Mouse (Mus musculus): ENCODE results near the gene Trpc7. TPM values are rescaled to one million over a fixed set of nuclear protein-coding genes. Genes with fewer than 3 reads are reported as not detected.

Trpc7 gene
- 0.05 and 0.31 TPM in 2 replicates for polyA plus RNA-seq (2014; fragmentation: Nextera tagmentation; extraction: Ambion mirVana)

GRCm38 (mm10) chr13:56895893-56896292, at the start of gene Trpc7:
Trpc7 (minus strand) TSS chr13:56895993.
- H3K9me3 ChIP-seq (ENCODE audit: control insufficient read depth, low read length): no peaks in the 10 kb centered on the region
- H3K4me1 ChIP-seq (ENCODE audit: control insufficient read depth, insufficient read depth, low read length): no peaks in the 10 kb centered on the region
- no peaks in the 10 kb centered on the region for H3K27me3 ChIP-seq (replicated peaks; ENCODE audit: control insufficient read depth, insufficient read depth, low read length)
- no peak within 1 kb of the TSS for H3K27ac ChIP-seq (replicated peaks; ENCODE audit: low read depth, low read length)
- no peaks in the 10 kb centered on the region for H3K36me3 ChIP-seq (ENCODE audit: control insufficient read depth, insufficient read depth, low read length)
- no peak within 1 kb of the TSS for H3K9ac ChIP-seq (ENCODE audit: low read depth, low read length)
- 82% methylated on average over 3 of the region's 3 CpGs for whole genome bisulfite sequencing
- no peak within 1 kb of the TSS for H3K4me2 ChIP-seq (ENCODE audit: low read depth, low read length)
- H3K4me3 ChIP-seq (ENCODE audit: low read depth, low read length): no peak within 1 kb of the TSS
- no peak for ATAC-seq (ENCODE audit: low read depth)
- no peak for DNase-seq (ENCODE audit: low spot score)

- Histone ChIP-seq H3K4me1 (ENCODE audit: control insufficient read depth, insufficient read depth, low read length) (no peaks in the 10 kb centered on the region), H3K36me3 (ENCODE audit: control insufficient read depth, insufficient read depth, low read length) (no peaks in the 10 kb centered on the region), H3K27ac (replicated peaks; ENCODE audit: low read depth, low read length) (no peak overlapping the region), H3K4me3 (ENCODE audit: low read depth, low read length) (no peak overlapping the region), H3K27me3 (replicated peaks; ENCODE audit: control insufficient read depth, insufficient read depth, low read length) (no peaks in the 10 kb centered on the region), H3K9me3 (ENCODE audit: control insufficient read depth, low read length) (0 out of 2 replicates have a peak, but pooled peaks cover 5% of the 10 kb centered on the region), H3K4me2 (ENCODE audit: low read depth, low read length) (no peak overlapping the region), H3K9ac (ENCODE audit: low read depth, low read length) (no peak overlapping the region)
- 85% methylated on average over 11 of the region's 11 CpGs for WGBS
- ATAC-seq (ENCODE audit: low read depth) (no peak), DNase-seq (ENCODE audit: low spot score) (no peak)
These were observed 43.5 kb upstream of the Trpc7 start for GRCm38 (mm10) chr13:56939261-56939660.

GRCm38 (mm10) chr13:56933832-56934510, 38.2 kb upstream of the Trpc7 start:
- no peaks in the 10 kb centered on the region for H3K27me3 ChIP-seq (replicated peaks; ENCODE audit: control insufficient read depth, insufficient read depth, low read length)
- no peak overlapping the region for H3K4me2 ChIP-seq (ENCODE audit: low read depth, low read length)
- no peaks in the 10 kb centered on the region for H3K36me3 ChIP-seq (ENCODE audit: control insufficient read depth, insufficient read depth, low read length)
- no peak overlapping the region for H3K9ac ChIP-seq (ENCODE audit: low read depth, low read length)
- ATAC-seq (ENCODE audit: low read depth) (no peak), DNase-seq (ENCODE audit: low spot score) (peak; percentile 13)
- H3K4me3 ChIP-seq (ENCODE audit: low read depth, low read length): no peak overlapping the region
- no peaks in the 10 kb centered on the region for H3K4me1 ChIP-seq (ENCODE audit: control insufficient read depth, insufficient read depth, low read length)
- no peaks in the 10 kb centered on the region for H3K9me3 ChIP-seq (ENCODE audit: control insufficient read depth, low read length)
- H3K27ac ChIP-seq (replicated peaks; ENCODE audit: low read depth, low read length): no peak overlapping the region
- 63% methylated on average over 11 of the region's 11 CpGs for WGBS

GRCm38 (mm10) chr13:56930421-56930820, 34.6 kb upstream of the Trpc7 start:
- no peak overlapping the region for H3K4me2 ChIP-seq (ENCODE audit: low read depth, low read length)
- WGBS: 91% methylated on average over 2 of the region's 2 CpGs
- H3K27me3 ChIP-seq (replicated peaks; ENCODE audit: control insufficient read depth, insufficient read depth, low read length): no peaks in the 10 kb centered on the region
- H3K9ac ChIP-seq (ENCODE audit: low read depth, low read length): no peak overlapping the region
- no peak for DNase-seq (ENCODE audit: low spot score)
- H3K27ac ChIP-seq (replicated peaks; ENCODE audit: low read depth, low read length): no peak overlapping the region
- H3K36me3 ChIP-seq (ENCODE audit: control insufficient read depth, insufficient read depth, low read length): no peaks in the 10 kb centered on the region
- H3K9me3 ChIP-seq (ENCODE audit: control insufficient read depth, low read length): no peaks in the 10 kb centered on the region
- H3K4me3 ChIP-seq (ENCODE audit: low read depth, low read length): no peak overlapping the region
- no peak for ATAC-seq (ENCODE audit: low read depth)
- no peaks in the 10 kb centered on the region for H3K4me1 ChIP-seq (ENCODE audit: control insufficient read depth, insufficient read depth, low read length)

GRCm38 (mm10) chr13:56922976-56923375, 27.2 kb upstream of the Trpc7 start:
- H3K4me1 ChIP-seq (ENCODE audit: control insufficient read depth, insufficient read depth, low read length): no peaks in the 10 kb centered on the region
- no peak for ATAC-seq (ENCODE audit: low read depth)

GRCm38 (mm10) chr13:56921251-56921650, 25.5 kb upstream of the Trpc7 start:
- ATAC-seq (ENCODE audit: low read depth): no peak
- no peaks in the 10 kb centered on the region for H3K9me3 ChIP-seq (ENCODE audit: control insufficient read depth, low read length)
- H3K4me2 ChIP-seq (ENCODE audit: low read depth, low read length): no peak overlapping the region
- H3K9ac ChIP-seq (ENCODE audit: low read depth, low read length): no peak overlapping the region
- no peak for DNase-seq (ENCODE audit: low spot score)
- H3K4me3 ChIP-seq (ENCODE audit: low read depth, low read length): no peak overlapping the region
- no peaks in the 10 kb centered on the region for H3K36me3 ChIP-seq (ENCODE audit: control insufficient read depth, insufficient read depth, low read length)
- H3K4me1 ChIP-seq (ENCODE audit: control insufficient read depth, insufficient read depth, low read length): no peaks in the 10 kb centered on the region
- WGBS: 66% methylated on average over 3 of the region's 3 CpGs
- no peaks in the 10 kb centered on the region for H3K27me3 ChIP-seq (replicated peaks; ENCODE audit: control insufficient read depth, insufficient read depth, low read length)
- H3K27ac ChIP-seq (replicated peaks; ENCODE audit: low read depth, low read length): no peak overlapping the region

More at GRCm38 (mm10) chr13:56922976-56923375, 27.2 kb upstream of the Trpc7 start:
- Histone ChIP-seq H3K27ac (replicated peaks; ENCODE audit: low read depth, low read length) (no peak overlapping the region), H3K27me3 (replicated peaks; ENCODE audit: control insufficient read depth, insufficient read depth, low read length) (no peaks in the 10 kb centered on the region), H3K36me3 (ENCODE audit: control insufficient read depth, insufficient read depth, low read length) (no peaks in the 10 kb centered on the region), H3K4me3 (ENCODE audit: low read depth, low read length) (no peak overlapping the region), H3K9me3 (ENCODE audit: control insufficient read depth, low read length) (no peaks in the 10 kb centered on the region), H3K4me2 (ENCODE audit: low read depth, low read length) (no peak overlapping the region), H3K9ac (ENCODE audit: low read depth, low read length) (no peak overlapping the region)
- WGBS: 76% methylated on average over 2 of the region's 2 CpGs
- DNase-seq (ENCODE audit: low spot score): no peak

- no peak overlapping the region for H3K4me3 ChIP-seq (ENCODE audit: low read depth, low read length)
- no peaks in the 10 kb centered on the region for H3K36me3 ChIP-seq (ENCODE audit: control insufficient read depth, insufficient read depth, low read length)
- no peak overlapping the region for H3K27ac ChIP-seq (replicated peaks; ENCODE audit: low read depth, low read length)
- no peaks in the 10 kb centered on the region for H3K4me1 ChIP-seq (ENCODE audit: control insufficient read depth, insufficient read depth, low read length)
- 83% methylated on average over 7 of the region's 7 CpGs for WGBS
- H3K9me3 ChIP-seq (ENCODE audit: control insufficient read depth, low read length): no peaks in the 10 kb centered on the region
- ATAC-seq (ENCODE audit: low read depth) (no peak), DNase-seq (ENCODE audit: low spot score) (no peak)
- H3K27me3 ChIP-seq (replicated peaks; ENCODE audit: control insufficient read depth, insufficient read depth, low read length): no peaks in the 10 kb centered on the region
- no peak overlapping the region for H3K9ac ChIP-seq (ENCODE audit: low read depth, low read length)
- H3K4me2 ChIP-seq (ENCODE audit: low read depth, low read length): no peak overlapping the region
These were observed 18.9 kb upstream of the Trpc7 start for GRCm38 (mm10) chr13:56914721-56915120.

GRCm38 (mm10) chr13:56911093-56911492, 15.3 kb upstream of the Trpc7 start:
- H3K4me3 ChIP-seq (ENCODE audit: low read depth, low read length): no peak overlapping the region
- DNase-seq (ENCODE audit: low spot score) (no peak), ATAC-seq (ENCODE audit: low read depth) (no peak)
- WGBS: 63% methylated on average over 12 of the region's 12 CpGs
- no peaks in the 10 kb centered on the region for H3K9me3 ChIP-seq (ENCODE audit: control insufficient read depth, low read length)
- no peaks in the 10 kb centered on the region for H3K4me1 ChIP-seq (ENCODE audit: control insufficient read depth, insufficient read depth, low read length)
- H3K27me3 ChIP-seq (replicated peaks; ENCODE audit: control insufficient read depth, insufficient read depth, low read length): 0 out of 2 replicates have a peak, but pooled peaks cover 2% of the 10 kb centered on the region
- H3K4me2 ChIP-seq (ENCODE audit: low read depth, low read length): no peak overlapping the region
- H3K36me3 ChIP-seq (ENCODE audit: control insufficient read depth, insufficient read depth, low read length): no peaks in the 10 kb centered on the region
- H3K27ac ChIP-seq (replicated peaks; ENCODE audit: low read depth, low read length): no peak overlapping the region
- H3K9ac ChIP-seq (ENCODE audit: low read depth, low read length): no peak overlapping the region

GRCm38 (mm10) chr13:56895386-56895785, 407 bp downstream of the Trpc7 start:
- no peaks in the 10 kb centered on the region for H3K4me1 ChIP-seq (ENCODE audit: control insufficient read depth, insufficient read depth, low read length)
- H3K4me2 ChIP-seq (ENCODE audit: low read depth, low read length): no peak overlapping the region
- ATAC-seq (ENCODE audit: low read depth) (no peak), DNase-seq (ENCODE audit: low spot score) (peak; percentile 77)
- H3K36me3 ChIP-seq (ENCODE audit: control insufficient read depth, insufficient read depth, low read length): no peaks in the 10 kb centered on the region
- no peaks in the 10 kb centered on the region for H3K9me3 ChIP-seq (ENCODE audit: control insufficient read depth, low read length)
- WGBS: 3% methylated on average over 17 of the region's 17 CpGs
- H3K27me3 ChIP-seq (replicated peaks; ENCODE audit: control insufficient read depth, insufficient read depth, low read length): no peaks in the 10 kb centered on the region
- H3K27ac ChIP-seq (replicated peaks; ENCODE audit: low read depth, low read length): no peak overlapping the region
- no peak overlapping the region for H3K9ac ChIP-seq (ENCODE audit: low read depth, low read length)
- no peak overlapping the region for H3K4me3 ChIP-seq (ENCODE audit: low read depth, low read length)
